Mouse (Mus musculus) embryonic fibroblast, embryonic 13.5 days (primary cell): Measurements from ENCODE around the gene Csf2rb. TPM values are rescaled to one million over a fixed set of nuclear protein-coding genes. Genes with fewer than 3 reads are reported as not detected.

Experiments used
- H3K27ac ChIP-seq: 2 replicates; pipeline ENCODE4 v1.5.1; 2012; ENCODE audit warnings: low read length, control low read depth, inconsistent platforms; ENCODE audit not compliant: insufficient read depth
- H3K4me1 ChIP-seq: 2 replicates; pipeline ENCODE4 v1.6.1; 2011; ENCODE audit warnings: low read length; ENCODE audit not compliant: control insufficient read depth, insufficient read depth
- H3K4me3 ChIP-seq: 2 replicates; pipeline ENCODE4 v1.5.1; 2011; ENCODE audit warnings: mild to moderate bottlenecking, control low read depth, low read length; ENCODE audit not compliant: insufficient read depth
- CTCF ChIP-seq: IDR thresholded peaks from 2 replicates; pipeline ENCODE4 v1.5.1; 2011; ENCODE audit warnings: mild to moderate bottlenecking, control low read depth, low read length, moderate library complexity, borderline replicate concordance; ENCODE audit not compliant: insufficient read depth
- POLR2A ChIP-seq: IDR thresholded peaks from 2 replicates; pipeline ENCODE4 v1.6.1; 2011; ENCODE audit warnings: low read depth, mild to moderate bottlenecking, control low read depth, low read length, moderate library complexity
- polyA plus RNA-seq: library from polyadenylated mRNA; stranded (reverse); fragments of >200 nt; gene quantifications from 2 replicates; pipeline ENCODE4 v1.2.4, GENCODE M21; 2011; ENCODE audit warnings: low read depth; ENCODE audit not compliant: missing spikeins, insufficient read length

Csf2rb gene
- polyA plus RNA-seq, 1 experiment = 1.2 TPM

DNA sequence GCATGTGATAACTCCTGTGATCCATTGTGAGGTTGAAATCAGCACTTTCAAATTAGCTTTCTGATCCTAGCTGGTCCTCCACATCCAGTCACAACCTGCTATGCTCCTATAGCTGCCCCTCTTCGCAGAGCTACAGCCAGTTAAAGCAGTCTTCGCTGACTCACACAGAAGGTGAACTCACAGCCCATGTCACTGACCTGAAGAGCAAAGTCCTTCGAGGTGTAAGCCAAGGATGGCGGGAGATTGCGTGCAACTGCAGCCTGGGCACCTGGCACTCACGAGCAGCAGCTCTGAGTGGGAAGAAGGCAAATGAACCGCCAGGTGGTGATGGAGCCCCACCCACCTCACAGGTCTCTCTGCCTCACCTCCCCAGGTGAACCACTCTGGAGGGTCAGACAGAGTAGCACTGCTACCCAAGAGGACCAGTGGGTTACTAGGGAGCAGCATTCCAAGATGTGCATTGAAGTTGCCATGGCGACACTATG lies 70.0 kb downstream of the Csf2rb start, which contains the start of gene Tex33:
Tex33 (minus strand) TSS at position 435 of the 485 bp plus-strand sequence.
- no peak for TF ChIP-seq POLR2A
- TF ChIP-seq CTCF = no peak

DNA sequence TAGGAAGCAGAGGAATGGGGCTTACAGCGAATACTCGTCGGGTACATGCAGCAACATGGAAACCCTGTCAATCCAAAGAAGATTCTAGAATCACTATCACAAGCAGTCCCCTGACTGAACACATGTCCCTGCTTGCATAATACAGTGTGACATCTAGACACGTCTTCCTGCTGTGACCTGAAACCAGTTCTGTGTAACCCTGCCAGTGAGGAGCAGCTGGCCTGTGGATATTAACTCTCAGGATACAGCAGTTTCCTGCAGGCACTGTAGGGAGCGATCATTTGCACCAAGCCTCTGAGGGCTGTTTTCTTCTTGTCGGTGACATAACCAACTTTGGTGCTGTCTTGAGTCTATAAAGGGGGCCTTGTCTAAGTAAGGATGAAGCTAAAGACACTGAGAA lies 75.8 kb downstream of the Csf2rb start:
- Histone ChIP-seq H3K4me3 (no peak overlapping the region), H3K4me1 (no peaks in the 10 kb centered on the region), H3K27ac (no peak overlapping the region)
- TF ChIP-seq CTCF (no peak), POLR2A (no peak)

More for the DNA sequence above, 70.0 kb downstream of the Csf2rb start, which contains the start of gene Tex33:
- Histone ChIP-seq H3K27ac (no peak within 1 kb of the TSS), H3K4me1 (no peaks in the 10 kb centered on the region), H3K4me3 (no peak within 1 kb of the TSS)

DNA sequence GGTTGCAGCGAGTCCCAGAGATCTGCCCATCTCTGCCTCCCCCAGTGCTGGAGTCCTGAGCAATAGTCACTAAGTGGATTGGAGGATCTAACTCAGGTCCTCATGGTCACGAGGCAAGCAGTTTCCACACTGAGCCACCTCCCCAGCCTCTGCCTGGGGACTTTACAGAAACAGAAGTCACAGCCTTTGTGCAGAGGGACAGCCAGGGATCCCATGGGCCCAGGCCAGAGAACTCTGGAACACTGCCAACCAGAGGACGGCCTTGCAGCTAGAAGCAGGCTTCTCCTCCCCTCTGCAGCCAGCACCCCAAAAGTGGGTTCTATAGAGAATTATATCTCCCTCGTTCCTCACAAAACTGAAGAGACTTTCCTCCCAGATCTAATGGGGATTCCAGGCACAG lies 76.4 kb downstream of the Csf2rb start:
- Histone ChIP-seq H3K4me1 (no peaks in the 10 kb centered on the region), H3K27ac (no peak overlapping the region), H3K4me3 (no peak overlapping the region)
- no peak for TF ChIP-seq CTCF
- no peak for TF ChIP-seq POLR2A

- TF ChIP-seq POLR2A (no peak), CTCF (no peak)
- Histone ChIP-seq H3K4me3 (no peak overlapping the region), H3K27ac (no peak overlapping the region), H3K4me1 (peaks cover 2% of the 10 kb centered on the region; the same call in 1 of the 2 replicates)
These were observed 76.9 kb downstream of the Csf2rb start for GRCm38 (mm10) chr15:78402423-78402822.

DNA sequence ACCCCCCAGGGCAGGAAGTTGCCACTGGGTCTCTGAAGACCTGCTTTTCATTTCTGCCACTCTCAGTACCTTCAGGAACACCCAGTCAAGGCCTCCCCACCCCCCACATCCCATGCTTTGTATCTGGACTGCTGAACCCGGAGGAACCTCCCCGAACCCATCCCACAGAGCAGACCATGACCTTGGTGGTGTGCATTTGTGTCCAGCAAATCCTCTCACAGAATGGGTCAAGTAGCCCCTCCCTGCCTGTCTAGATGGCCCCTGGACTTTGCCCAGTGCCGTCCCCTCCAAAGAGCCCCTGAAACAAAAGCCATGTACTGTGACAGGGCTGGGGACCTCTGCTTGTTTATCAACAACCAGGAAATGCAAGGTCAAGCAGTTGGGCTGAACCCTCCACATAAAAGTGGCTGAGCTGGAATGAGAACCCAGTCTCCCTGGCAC lies 77.8 kb downstream of the Csf2rb start:
- Histone ChIP-seq H3K4me1 (peaks cover 2% of the 10 kb centered on the region; the same call in 1 of the 2 replicates), H3K4me3 (no peak overlapping the region), H3K27ac (no peak overlapping the region)
- TF ChIP-seq CTCF (no peak), POLR2A (no peak)

Other genes starting within 250 kb of the Csf2rb start
- not detected in 2 replicates for gene Cacng2, start 205.7 kb upstream of the Csf2rb start, polyA plus RNA-seq
- gene Ift27, start 151.6 kb upstream of the Csf2rb start, polyA plus RNA-seq = 35.1 and 35.9 TPM in 2 replicates
- not detected in 2 replicates for gene Pvalb, start 119.4 kb upstream of the Csf2rb start, polyA plus RNA-seq
- gene Ncf4, start 81.0 kb upstream of the Csf2rb start, polyA plus RNA-seq = 1.3 TPM in 1 of 2 replicates, not detected in the other
- 0.30 TPM in 1 of 2 replicates, not detected in the other for gene Csf2rb2, start 20.0 kb upstream of the Csf2rb start, polyA plus RNA-seq
- not detected in 2 replicates for gene Tex33, start 70.2 kb downstream of the Csf2rb start, polyA plus RNA-seq
- 3.5 and 5.0 TPM in 2 replicates for gene Tst, start 80.2 kb downstream of the Csf2rb start, polyA plus RNA-seq
- gene Mpst, start 80.7 kb downstream of the Csf2rb start, polyA plus RNA-seq = 9.6 and 13.3 TPM in 2 replicates
- 90.6 and 110 TPM in 2 replicates for gene Kctd17, start 102.8 kb downstream of the Csf2rb start, polyA plus RNA-seq
- gene Tmprss6, start 142.9 kb downstream of the Csf2rb start, polyA plus RNA-seq = not detected in 2 replicates
- 0.25 TPM in 1 of 2 replicates, not detected in the other for gene Il2rb, start 169.5 kb downstream of the Csf2rb start, polyA plus RNA-seq
- gene C1qtnf6, start 205.7 kb downstream of the Csf2rb start, polyA plus RNA-seq = 43.5 and 77.1 TPM in 2 replicates
- gene Sstr3, start 218.9 kb downstream of the Csf2rb start, polyA plus RNA-seq = not detected in 2 replicates
- gene Rac2, start 247.0 kb downstream of the Csf2rb start, polyA plus RNA-seq = 0.37 and 2.2 TPM in 2 replicates